Mouse (Mus musculus) CD4-positive, CD25-positive, alpha-beta regulatory T cell, adult 4 months (primary cell): Measurements from ENCODE around the gene Acbd6. TPM values are rescaled to one million over a fixed set of nuclear protein-coding genes. Genes with fewer than 3 reads are reported as not detected.

Experiments used
- ATAC-seq: one replicate; pipeline ENCODE4 v1.8.0; 2017
- polyA plus RNA-seq, 2 experiments: library from polyadenylated mRNA; unstranded; fragments of 100-300 nt; shearing (Covaris generic); gene quantifications; one replicate each; pipeline ENCODE4 v1.2.1; 2017

Acbd6 gene
- polyA plus RNA-seq, 2 experiments from 2014 or later = 3.2 to 13.0 TPM

- no peak for ATAC-seq
Measured at GRCm38 (mm10) chr1:155650121-155650846, 92.4 kb downstream of the Acbd6 start.

GRCm38 (mm10) chr1:155654961-155655360, 97.0 kb downstream of the Acbd6 start:
- ATAC-seq = no peak

GRCm38 (mm10) chr1:155656321-155656720, 98.4 kb downstream of the Acbd6 start:
- ATAC-seq = no peak

- ATAC-seq = no peak
Measured at GRCm38 (mm10) chr1:155663994-155664393, 106.1 kb downstream of the Acbd6 start.

- no peak for ATAC-seq
Measured at GRCm38 (mm10) chr1:155675570-155675969, 117.7 kb downstream of the Acbd6 start.

- ATAC-seq = no peak
Measured at GRCm38 (mm10) chr1:155681116-155681799, 123.3 kb downstream of the Acbd6 start.

GRCm38 (mm10) chr1:155686816-155687215, 128.9 kb downstream of the Acbd6 start:
- ATAC-seq = no peak

GRCm38 (mm10) chr1:155689141-155689540, 131.2 kb downstream of the Acbd6 start:
- no peak for ATAC-seq

- no peak for ATAC-seq
Measured at GRCm38 (mm10) chr1:155689558-155689957, 131.6 kb downstream of the Acbd6 start.

- no peak for ATAC-seq
Measured at GRCm38 (mm10) chr1:155692230-155692629, 134.3 kb downstream of the Acbd6 start.

GRCm38 (mm10) chr1:155693026-155693425, 135.1 kb downstream of the Acbd6 start:
- no peak for ATAC-seq

GRCm38 (mm10) chr1:155693443-155693842, 135.5 kb downstream of the Acbd6 start:
- no peak for ATAC-seq

- ATAC-seq = no peak
Measured at GRCm38 (mm10) chr1:155698373-155699159, 140.6 kb downstream of the Acbd6 start.

GRCm38 (mm10) chr1:155700886-155701285, 143.0 kb downstream of the Acbd6 start:
- ATAC-seq = no peak

- ATAC-seq = no peak
Measured at GRCm38 (mm10) chr1:155703191-155703680, 145.3 kb downstream of the Acbd6 start.

- no peak for ATAC-seq
Measured at GRCm38 (mm10) chr1:155704182-155704581, 146.3 kb downstream of the Acbd6 start.

- ATAC-seq = no peak
Measured at GRCm38 (mm10) chr1:155713306-155713705, 155.4 kb downstream of the Acbd6 start.

- no peak for ATAC-seq
Measured at GRCm38 (mm10) chr1:155715366-155715765, 157.4 kb downstream of the Acbd6 start.

- ATAC-seq = no peak
Measured at GRCm38 (mm10) chr1:155717301-155717700, 159.4 kb downstream of the Acbd6 start.

GRCm38 (mm10) chr1:155718851-155719250, 160.9 kb downstream of the Acbd6 start:
- ATAC-seq = no peak

GRCm38 (mm10) chr1:155720006-155720405, 162.1 kb downstream of the Acbd6 start:
- ATAC-seq = no peak

GRCm38 (mm10) chr1:155721443-155721842, 163.5 kb downstream of the Acbd6 start:
- ATAC-seq = no peak

- peak; percentile 53 for ATAC-seq
Measured at GRCm38 (mm10) chr1:155722185-155722584, 164.3 kb downstream of the Acbd6 start.
